Mouse (Mus musculus) forebrain, embryonic 15.5 days (tissue): ENCODE measurements around the gene Napsa. TPM values are rescaled to one million over a fixed set of nuclear protein-coding genes. Genes with fewer than 3 reads are reported as not detected.

ENCODE experiments used
- ATAC-seq: fragments of 200-750 bp; cut with Nextera tagmentation; replicated peaks from 2 replicates; pipeline ENCODE4 v1.8.0; 2017; ENCODE audit warnings: mild to moderate bottlenecking, moderate TSS enrichment, moderate library complexity
- H3K27ac ChIP-seq: fragments of 300-500 bp; sonication (generic); replicated peaks from 2 replicates; pipeline ENCODE4 v1.5.1; 2015; ENCODE audit warnings: mild to moderate bottlenecking, inconsistent platforms
- H3K27me3 ChIP-seq: fragments of 300-500 bp; sonication (generic); 2 replicates; pipeline ENCODE4 v1.6.1; 2015; ENCODE audit warnings: inconsistent platforms
- H3K36me3 ChIP-seq: fragments of 300-500 bp; sonication (generic); 2 replicates; pipeline ENCODE4 v1.6.1; 2015; ENCODE audit warnings: mild to moderate bottlenecking, inconsistent platforms
- H3K4me1 ChIP-seq: fragments of 300-500 bp; sonication (generic); 2 replicates; pipeline ENCODE4 v1.6.1; 2015; ENCODE audit warnings: inconsistent platforms
- H3K4me2 ChIP-seq: fragments of 300-500 bp; sonication (generic); replicated peaks from 2 replicates; pipeline ENCODE4 v1.6.1; 2015; ENCODE audit warnings: mild to moderate bottlenecking, inconsistent platforms
- H3K4me3 ChIP-seq: fragments of 300-500 bp; sonication (generic); 2 replicates; pipeline ENCODE4 v1.5.1; 2015; ENCODE audit warnings: mild to moderate bottlenecking, inconsistent platforms
- H3K9ac ChIP-seq: fragments of 300-500 bp; sonication (generic); replicated peaks from 2 replicates; pipeline ENCODE4 v1.6.1; 2015; ENCODE audit warnings: mild to moderate bottlenecking, inconsistent platforms
- H3K9me3 ChIP-seq: fragments of 300-500 bp; sonication (generic); 2 replicates; pipeline ENCODE4 v1.6.1; 2016; ENCODE audit warnings: inconsistent platforms
- WGBS: fragments of 180-500 bp; shearing (Covaris S2); methylation state at CpG from one replicate; pipeline ENCODE4 v1.1.7; 2015; ENCODE audit warnings: mixed read lengths; 5-methylcytosine and 5-hydroxymethylcytosine counted together
- microRNA-seq: library from miRNA; unstranded; fragments of <30 nt; microRNA quantifications from one replicate; pipeline ENCODE4, GENCODE M21; 2016
- polyA plus RNA-seq: library from polyadenylated mRNA; unstranded; fragments of >200 nt; fragmentation: Nextera tagmentation; extraction: Ambion mirVana; gene quantifications from 2 replicates; pipeline ENCODE4 v1.2.1, GENCODE M21; 2015

The Napsa gene
- polyA plus RNA-seq, 1 experiment from 2014 or later = 1.6 TPM

DNA sequence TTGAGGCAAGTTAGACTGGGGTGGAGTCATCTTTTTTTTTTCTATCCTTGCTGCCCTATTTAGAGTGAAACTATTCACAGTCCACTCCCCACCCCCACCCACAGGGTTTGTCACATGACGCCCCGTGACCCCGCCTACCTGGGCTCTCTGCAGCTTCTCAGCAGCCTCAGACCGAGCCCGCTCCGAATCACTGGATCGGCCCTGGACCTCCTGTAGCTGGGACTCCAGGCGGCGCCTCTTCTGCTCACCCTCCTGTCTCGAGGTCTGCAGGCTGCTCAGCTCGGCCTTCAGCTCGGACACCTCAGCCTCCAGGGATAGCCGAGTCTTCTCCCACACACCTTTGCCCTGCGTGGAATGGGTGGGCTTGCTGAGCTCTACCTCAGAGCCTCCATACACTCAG, 52.6 kb downstream of the Napsa start:
- Histone ChIP-seq H3K4me3 (no peak overlapping the region), H3K4me2 (no peak overlapping the region), H3K4me1 (no peaks in the 10 kb centered on the region), H3K9ac (no peak overlapping the region), H3K9me3 (no peaks in the 10 kb centered on the region), H3K36me3 (no peaks in the 10 kb centered on the region), H3K27me3 (no peaks in the 10 kb centered on the region), H3K27ac (no peak overlapping the region)
- ATAC-seq = no peak
- WGBS = 69% methylated on average over 14 of the region's 14 CpGs

DNA sequence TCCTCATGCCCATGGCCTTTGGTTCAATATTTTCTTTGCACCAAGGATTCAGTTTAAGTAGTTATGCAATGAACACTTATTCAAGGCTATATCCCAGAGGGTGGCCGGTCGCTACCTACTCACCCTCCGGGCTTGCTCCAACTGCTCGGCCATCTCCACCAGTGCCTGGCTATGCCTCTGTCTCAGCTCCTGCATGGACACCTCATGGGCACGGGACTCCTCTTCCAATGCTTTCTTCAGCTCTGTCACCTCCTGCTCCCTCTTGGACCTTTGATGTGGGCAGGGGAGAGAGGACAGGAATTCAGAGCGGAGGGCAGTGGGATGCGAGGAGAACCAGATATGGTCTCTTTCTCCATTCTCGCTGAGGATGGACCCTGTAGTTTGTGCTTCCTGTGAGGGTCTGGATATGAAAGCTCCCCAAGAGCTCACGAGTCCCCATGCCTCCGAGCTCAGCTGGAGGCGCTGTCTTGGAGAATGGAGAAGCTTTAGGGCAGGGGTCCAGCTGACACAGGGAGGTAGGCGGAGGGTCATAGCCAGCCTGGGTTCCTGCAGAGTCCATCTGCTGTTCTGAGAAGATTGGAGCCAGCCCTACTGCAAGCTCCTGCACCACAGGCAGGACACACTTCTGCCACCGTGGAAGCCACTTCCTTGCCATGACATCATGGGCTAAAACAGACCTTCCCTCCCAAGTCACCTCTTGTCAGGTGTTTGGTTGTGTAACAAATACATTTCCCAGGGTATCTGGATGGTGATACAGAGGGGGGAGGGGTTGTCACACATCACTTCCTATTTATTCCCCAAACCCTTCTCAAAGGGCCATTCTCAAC, 53.3 kb downstream of the Napsa start:
- no peak for ATAC-seq
- no peak overlapping the region for H3K9ac ChIP-seq
- no peaks in the 10 kb centered on the region for H3K4me1 ChIP-seq
- no peaks in the 10 kb centered on the region for H3K9me3 ChIP-seq
- 88% methylated on average over 13 of the region's 13 CpGs for WGBS
- no peak overlapping the region for H3K27ac ChIP-seq
- no peaks in the 10 kb centered on the region for H3K27me3 ChIP-seq
- no peak overlapping the region for H3K4me3 ChIP-seq
- no peak overlapping the region for H3K4me2 ChIP-seq
- no peaks in the 10 kb centered on the region for H3K36me3 ChIP-seq

DNA sequence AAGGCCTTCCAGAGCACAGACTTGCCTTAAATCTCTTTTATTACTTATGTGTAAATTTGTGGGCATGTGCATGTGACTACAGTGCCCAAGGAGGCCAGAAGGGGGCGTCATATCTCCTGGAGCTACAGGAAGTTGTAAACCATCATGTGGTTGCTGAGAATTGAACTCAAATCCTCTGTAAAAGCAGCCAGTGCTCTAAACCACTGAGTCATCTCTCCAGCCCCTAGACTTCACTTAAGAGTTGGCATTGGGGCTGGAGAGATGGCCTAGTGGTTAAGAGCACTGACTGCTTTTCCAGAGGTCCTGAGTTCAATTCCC, 53.8 kb downstream of the Napsa start:
- WGBS = 67% methylated on average over 1 of the region's 1 CpGs
- no peak for ATAC-seq
- no peak overlapping the region for H3K4me2 ChIP-seq

DNA sequence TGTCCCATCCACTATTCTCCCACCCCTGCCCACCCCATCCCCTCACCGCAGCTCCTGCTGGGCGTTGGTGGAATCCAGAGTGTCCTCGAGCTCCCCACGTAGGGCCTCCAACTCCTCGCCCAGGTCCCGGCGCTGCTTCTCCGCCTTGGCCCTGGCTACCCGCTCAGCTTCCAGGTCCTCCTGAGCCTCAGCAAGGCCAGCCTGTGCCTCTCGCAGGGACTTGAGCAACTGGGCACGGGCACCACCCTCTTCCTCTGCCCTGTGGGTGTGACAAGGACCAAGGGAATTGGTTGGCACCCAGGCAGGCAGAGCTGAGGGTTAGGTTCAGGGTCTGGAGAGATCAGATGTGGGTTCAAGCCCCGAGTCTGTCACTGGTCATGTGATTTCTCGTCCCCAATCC, 54.8 kb downstream of the Napsa start:
- ATAC-seq = no peak
- 88% methylated on average over 13 of the region's 13 CpGs for WGBS
- no peaks in the 10 kb centered on the region for H3K9me3 ChIP-seq
- H3K27ac ChIP-seq = no peak overlapping the region
- H3K9ac ChIP-seq = no peak overlapping the region
- no peak overlapping the region for H3K4me3 ChIP-seq
- H3K4me1 ChIP-seq = no peaks in the 10 kb centered on the region
- H3K4me2 ChIP-seq = no peak overlapping the region
- no peaks in the 10 kb centered on the region for H3K27me3 ChIP-seq
- no peaks in the 10 kb centered on the region for H3K36me3 ChIP-seq

More for the DNA sequence above, 53.8 kb downstream of the Napsa start:
- Histone ChIP-seq H3K4me1 (no peaks in the 10 kb centered on the region), H3K4me3 (no peak overlapping the region), H3K9me3 (no peaks in the 10 kb centered on the region), H3K27me3 (no peaks in the 10 kb centered on the region), H3K36me3 (no peaks in the 10 kb centered on the region), H3K27ac (no peak overlapping the region), H3K9ac (no peak overlapping the region)

DNA sequence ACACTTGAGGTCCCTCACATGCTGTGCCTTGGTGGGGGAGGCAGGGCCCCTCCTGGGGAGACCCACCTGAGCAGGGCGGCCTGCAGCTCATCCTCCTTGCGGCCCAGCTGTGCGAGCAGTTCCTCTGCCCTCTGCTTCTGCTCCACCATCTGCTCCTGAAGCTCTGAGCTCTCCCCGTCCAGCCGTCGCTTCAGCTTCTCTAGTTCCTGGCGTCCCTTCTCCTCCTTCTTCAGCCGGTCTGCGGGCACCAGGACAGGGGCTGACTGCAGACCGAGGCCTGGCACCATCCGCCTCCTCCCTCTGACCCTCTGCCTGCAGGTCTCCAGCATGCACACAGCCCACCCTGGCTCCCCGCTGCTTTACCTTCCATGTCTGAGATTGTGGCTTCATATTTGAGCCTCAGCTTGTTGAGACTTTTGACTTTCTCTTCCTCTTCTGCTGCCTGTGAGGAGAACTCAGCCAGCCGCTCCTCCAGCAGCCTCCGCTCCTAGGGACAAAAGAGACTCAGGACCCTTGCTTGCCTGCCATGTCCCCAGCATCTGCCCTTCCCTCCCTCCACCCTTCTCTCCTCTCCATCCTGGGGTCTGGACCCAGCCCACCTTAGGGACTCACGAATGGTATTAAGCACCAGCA, 56.3 kb downstream of the Napsa start:
- Histone ChIP-seq H3K4me1 (no peaks in the 10 kb centered on the region), H3K9ac (no peak overlapping the region), H3K9me3 (no peaks in the 10 kb centered on the region), H3K27ac (no peak overlapping the region), H3K4me3 (no peak overlapping the region), H3K4me2 (no peak overlapping the region), H3K36me3 (no peaks in the 10 kb centered on the region), H3K27me3 (no peaks in the 10 kb centered on the region)
- 84% methylated on average over 15 of the region's 15 CpGs for whole genome bisulfite sequencing
- ATAC-seq = no peak

DNA sequence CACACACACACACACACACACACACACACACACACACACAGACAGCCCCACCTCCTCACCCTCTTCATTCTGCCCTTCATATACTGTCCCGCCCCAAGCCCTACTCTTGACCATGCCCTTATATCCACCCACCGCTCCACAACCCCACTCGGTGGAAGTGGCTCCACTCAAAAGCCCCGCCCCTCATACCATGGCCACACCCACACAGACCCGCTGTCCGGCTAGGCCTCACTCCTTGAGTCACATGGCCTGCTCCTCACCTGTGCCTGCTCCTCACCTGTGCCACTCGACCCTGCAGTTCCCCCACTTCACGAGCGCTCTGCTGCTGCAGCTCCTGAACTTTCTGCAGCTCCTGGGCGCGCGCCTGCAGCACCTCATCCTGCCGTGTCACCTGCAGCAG, 58.3 kb downstream of the Napsa start:
- Histone ChIP-seq H3K4me3 (no peak overlapping the region), H3K9ac (no peak overlapping the region), H3K27ac (no peak overlapping the region), H3K36me3 (no peaks in the 10 kb centered on the region), H3K4me2 (no peak overlapping the region), H3K4me1 (no peaks in the 10 kb centered on the region), H3K9me3 (no peaks in the 10 kb centered on the region), H3K27me3 (no peaks in the 10 kb centered on the region)
- ATAC-seq = no peak
- WGBS = 78% methylated on average over 13 of the region's 13 CpGs

DNA sequence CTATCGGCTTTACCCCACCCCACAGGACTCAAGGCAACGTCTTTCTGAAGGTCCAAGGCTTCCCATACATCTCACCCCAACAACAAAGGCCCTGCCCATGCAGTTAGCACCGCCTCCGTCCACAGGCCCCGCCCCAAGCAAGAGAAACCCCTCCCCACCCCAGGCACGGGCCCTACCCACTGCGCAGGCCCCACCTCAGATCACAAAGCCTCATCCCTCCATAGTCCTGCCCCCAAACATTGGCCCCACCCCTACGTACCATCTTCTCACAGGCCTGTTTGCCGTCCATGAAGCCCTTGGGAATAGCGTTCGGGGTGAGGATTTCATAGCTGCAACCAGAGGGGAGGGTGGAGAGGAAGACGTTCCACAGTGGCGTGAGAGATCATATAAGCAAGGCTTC, 60.5 kb downstream of the Napsa start:
- H3K27me3 ChIP-seq = 0 out of 2 replicates have a peak, but pooled peaks cover 3% of the 10 kb centered on the region
- no peak overlapping the region for H3K27ac ChIP-seq
- no peak overlapping the region for H3K9ac ChIP-seq
- 32% methylated on average over 13 of the region's 13 CpGs for WGBS
- H3K4me1 ChIP-seq = no peaks in the 10 kb centered on the region
- H3K4me3 ChIP-seq = no peak overlapping the region
- H3K4me2 ChIP-seq = no peak overlapping the region
- ATAC-seq = no peak
- H3K36me3 ChIP-seq = no peaks in the 10 kb centered on the region
- no peaks in the 10 kb centered on the region for H3K9me3 ChIP-seq

DNA sequence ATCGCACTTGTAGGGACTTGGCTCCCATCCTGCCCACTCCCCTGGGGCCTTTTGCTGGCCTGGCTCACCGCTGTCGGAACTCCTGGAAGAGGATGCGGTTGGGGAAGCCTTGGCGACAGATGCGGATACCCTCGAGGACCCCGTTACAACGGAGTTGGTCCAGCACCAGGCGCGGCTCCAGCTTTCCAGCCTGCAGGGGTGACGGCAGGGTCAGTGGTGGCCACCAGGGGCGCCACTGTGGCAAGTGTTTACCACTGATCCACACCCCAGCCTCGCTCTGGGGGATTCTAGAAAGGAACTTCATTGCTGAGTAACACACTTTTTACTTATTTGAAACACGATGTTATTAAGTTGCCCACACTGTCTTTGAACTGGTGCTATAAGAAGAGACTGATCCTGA, 61.2 kb downstream of the Napsa start:
- Histone ChIP-seq H3K4me1 (no peaks in the 10 kb centered on the region), H3K4me2 (no peak overlapping the region), H3K27ac (no peak overlapping the region), H3K36me3 (no peaks in the 10 kb centered on the region), H3K27me3 (peaks cover 6% of the 10 kb centered on the region), H3K9ac (no peak overlapping the region), H3K9me3 (no peaks in the 10 kb centered on the region), H3K4me3 (no peak overlapping the region)
- ATAC-seq = no peak
- WGBS = 18% methylated on average over 15 of the region's 15 CpGs

Small RNA genes lying within 50 kb of the gene (microRNA-seq; reads per million reads assigned to microRNA genes)
- 0.66 reads per million for gene Mir7053

Other genes with a start within 250 kb of the Napsa start
- 24.5 and 26.7 TPM in 2 replicates for gene Syt3, start 188.3 kb upstream of the Napsa start, polyA plus RNA-seq
- gene 1700008O03Rik, start 186.6 kb upstream of the Napsa start, polyA plus RNA-seq = 1.1 and 1.4 TPM in 2 replicates
- 15.6 and 15.7 TPM in 2 replicates for gene Lrrc4b, start 143.4 kb upstream of the Napsa start, polyA plus RNA-seq
- 4.3 and 5.8 TPM in 2 replicates for gene Aspdh, start 107.0 kb upstream of the Napsa start, polyA plus RNA-seq
- 52.5 and 56.6 TPM in 2 replicates for gene Josd2, start 104.4 kb upstream of the Napsa start, polyA plus RNA-seq
- 133 and 138 TPM in 2 replicates for gene Emc10, start 75.9 kb upstream of the Napsa start, polyA plus RNA-seq
- 30.2 and 30.5 TPM in 2 replicates for gene Fam71e1, start 75.8 kb upstream of the Napsa start, polyA plus RNA-seq
- 0.13 and 0.15 TPM in 2 replicates for gene Mybpc2, start 47.7 kb upstream of the Napsa start, polyA plus RNA-seq
- not detected in 2 replicates for gene Spib, start 40.3 kb upstream of the Napsa start, polyA plus RNA-seq
- 46.9 and 54.1 TPM in 2 replicates for gene Pold1, start 23.5 kb upstream of the Napsa start, polyA plus RNA-seq
- 70.5 and 79.5 TPM in 2 replicates for gene Nr1h2, start 18.4 kb upstream of the Napsa start, polyA plus RNA-seq
- gene Kcnc3, start 18.3 kb downstream of the Napsa start, polyA plus RNA-seq = 2.6 and 3.3 TPM in 2 replicates
- gene Myh14, start 98.5 kb downstream of the Napsa start, polyA plus RNA-seq = 1.3 and 1.5 TPM in 2 replicates
- gene Izumo2, start 136.4 kb downstream of the Napsa start, polyA plus RNA-seq = not detected in 2 replicates
- gene Vrk3, start 176.0 kb downstream of the Napsa start, polyA plus RNA-seq = 36.2 and 37.2 TPM in 2 replicates
- 1.1 and 1.2 TPM in 2 replicates for gene Zfp473, start 178.7 kb downstream of the Napsa start, polyA plus RNA-seq
- gene Nup62, start 243.7 kb downstream of the Napsa start, polyA plus RNA-seq = 52.3 and 56.0 TPM in 2 replicates
- gene Il4i1, start 244.0 kb downstream of the Napsa start, polyA plus RNA-seq = 1.8 and 2.3 TPM in 2 replicates
- 4.6 and 5.0 TPM in 2 replicates for gene Atf5, start 244.3 kb downstream of the Napsa start, polyA plus RNA-seq